In genomic region chr2:53129070-53129469, GRCm38 (mm10) we compare ENCODE assay signal across 26 mouse cellular contexts.
DNase-seq lines count a peak whose midpoint lies in the region; ATAC-seq lines count a peak whose summit lies in the region.
"Had no signal": no experiment of that assay in that cellular context is flagged by ENCODE, and none has a peak within 500 bp of the region (broad histone marks: within the 10 kb centered on the region; RNA-seq: fewer than 3 reads in every experiment).

No protein-coding gene starts in this region.

- no peak for DNase-seq in hindbrain, embryonic 10.5 days (ENCODE audit: low spot score)
- peak; percentile 19 for DNase-seq in large intestine, adult 2 months (ENCODE audit: low read depth, low spot score)
- no peak for DNase-seq in urinary bladder, postnatal 10 days (ENCODE audit: low spot score)
- DNase-seq in heart, embryonic 10.5 days (ENCODE audit: low spot score): no peak
- no peak for DNase-seq in adrenal gland, postnatal 36 days
- DNase-seq: adrenal gland, postnatal 10 days; cerebellum, adult 11-12 months; cerebellum, adult 8-10 months; cerebellum, postnatal 10 days; cerebellum, postnatal 36 days; embryo, embryonic 11 days; gastrocnemius, postnatal 25 days; heart, adult 18-20 months; heart, postnatal 14 days; heart, postnatal 4 days had no signal

- 89% methylated on average over 6 of the region's 6 CpGs for WGBS in hindbrain, embryonic 15.5 days
- WGBS in hindbrain, embryonic 10.5 days: 87% methylated on average over 6 of the region's 6 CpGs
- 26% methylated on average over 6 of the region's 6 CpGs for WGBS in large intestine, adult 2 months
- 46% methylated on average over 6 of the region's 6 CpGs for WGBS in stomach, embryonic 16.5 days
- WGBS in heart, embryonic 10.5 days: 84% methylated on average over 6 of the region's 6 CpGs

- H3K4me2 ChIP-seq in hindbrain, embryonic 15.5 days: no peak overlapping the region
- no peak overlapping the region for H3K4me2 ChIP-seq in stomach, embryonic 16.5 days (ENCODE audit: low read depth, low read length)
- H3K4me2 ChIP-seq: embryonic facial prominence, embryonic 13.5 days; forebrain, embryonic 12.5 days; forebrain, embryonic 15.5 days; heart, embryonic 13.5 days; hindbrain, embryonic 12.5 days had no signal

- H3K9ac ChIP-seq in hindbrain, embryonic 15.5 days: no peak overlapping the region
- H3K9ac ChIP-seq in stomach, embryonic 16.5 days (ENCODE audit: low read length): no peak overlapping the region
- H3K9ac ChIP-seq: embryonic facial prominence, embryonic 13.5 days; forebrain, embryonic 12.5 days; forebrain, embryonic 15.5 days; heart, embryonic 13.5 days; hindbrain, embryonic 12.5 days had no signal

- no peaks in the 10 kb centered on the region for H3K27me3 ChIP-seq in hindbrain, embryonic 15.5 days
- no peaks in the 10 kb centered on the region for H3K27me3 ChIP-seq in hindbrain, embryonic 10.5 days (ENCODE audit: insufficient read depth, poor library complexity, severe bottlenecking)
- H3K27me3 ChIP-seq in stomach, embryonic 16.5 days (ENCODE audit: control insufficient read depth, insufficient read depth, low read length): no peaks in the 10 kb centered on the region
- no peaks in the 10 kb centered on the region for H3K27me3 ChIP-seq in heart, embryonic 10.5 days (ENCODE audit: insufficient read depth, poor library complexity, severe bottlenecking)
- H3K27me3 ChIP-seq: embryonic facial prominence, embryonic 13.5 days; forebrain, embryonic 12.5 days; forebrain, embryonic 15.5 days; heart, embryonic 13.5 days; hindbrain, embryonic 12.5 days; Patski had no signal

- H3K9me3 ChIP-seq in hindbrain, embryonic 15.5 days: no peaks in the 10 kb centered on the region
- H3K9me3 ChIP-seq in hindbrain, embryonic 10.5 days: no peaks in the 10 kb centered on the region
- H3K9me3 ChIP-seq in stomach, embryonic 16.5 days (replicated peaks; ENCODE audit: control insufficient read depth, low read length): no peaks in the 10 kb centered on the region
- no peaks in the 10 kb centered on the region for H3K9me3 ChIP-seq in heart, embryonic 10.5 days
- H3K9me3 ChIP-seq: embryonic facial prominence, embryonic 10.5 days; embryonic facial prominence, embryonic 13.5 days; forebrain, embryonic 12.5 days; forebrain, embryonic 15.5 days; heart, embryonic 13.5 days; hindbrain, embryonic 12.5 days had no signal

- no peak overlapping the region for H3K27ac ChIP-seq in hindbrain, embryonic 15.5 days (replicated peaks)
- H3K27ac ChIP-seq in hindbrain, embryonic 10.5 days: no peak overlapping the region
- no peak overlapping the region for H3K27ac ChIP-seq in stomach, embryonic 16.5 days (ENCODE audit: low read length)
- no peak overlapping the region for H3K27ac ChIP-seq in heart, embryonic 10.5 days
- H3K27ac ChIP-seq: embryonic facial prominence, embryonic 10.5 days; embryonic facial prominence, embryonic 13.5 days; forebrain, embryonic 12.5 days; forebrain, embryonic 15.5 days; heart, embryonic 13.5 days; hindbrain, embryonic 12.5 days had no signal

- no peaks in the 10 kb centered on the region for H3K4me1 ChIP-seq in hindbrain, embryonic 15.5 days (replicated peaks)
- H3K4me1 ChIP-seq in hindbrain, embryonic 10.5 days (replicated peaks): no peaks in the 10 kb centered on the region
- H3K4me1 ChIP-seq in stomach, embryonic 16.5 days (ENCODE audit: control insufficient read depth, insufficient read depth, low read length): no peaks in the 10 kb centered on the region
- no peaks in the 10 kb centered on the region for H3K4me1 ChIP-seq in heart, embryonic 10.5 days
- H3K4me1 ChIP-seq: embryonic facial prominence, embryonic 10.5 days; embryonic facial prominence, embryonic 13.5 days; forebrain, embryonic 12.5 days; forebrain, embryonic 15.5 days; heart, embryonic 13.5 days; hindbrain, embryonic 12.5 days had no signal

- no peak overlapping the region for H3K4me3 ChIP-seq in hindbrain, embryonic 15.5 days
- H3K4me3 ChIP-seq in hindbrain, embryonic 10.5 days: no peak overlapping the region
- H3K4me3 ChIP-seq in stomach, embryonic 16.5 days (replicated peaks; ENCODE audit: low read length): no peak overlapping the region
- H3K4me3 ChIP-seq in heart, embryonic 10.5 days: no peak overlapping the region
- H3K4me3 ChIP-seq: embryonic facial prominence, embryonic 10.5 days; embryonic facial prominence, embryonic 13.5 days; erythroblast, embryonic 14.5 days; forebrain, embryonic 12.5 days; forebrain, embryonic 15.5 days; heart, embryonic 13.5 days; hindbrain, embryonic 12.5 days had no signal

- H3K36me3 ChIP-seq in hindbrain, embryonic 15.5 days: peaks cover 50% of the 10 kb centered on the region
- peaks cover 74% of the 10 kb centered on the region for H3K36me3 ChIP-seq in hindbrain, embryonic 10.5 days
- peaks cover 5% of the 10 kb centered on the region; the same call in 1 of the 2 replicates for H3K36me3 ChIP-seq in stomach, embryonic 16.5 days (ENCODE audit: control insufficient read depth, insufficient read depth, low read length)
- H3K36me3 ChIP-seq in heart, embryonic 10.5 days: peaks cover 19% of the 10 kb centered on the region

- ATAC-seq in hindbrain, embryonic 15.5 days (ENCODE audit: low FRiP score, low read depth): peak; percentile 19; the same call in 1 of the 2 replicates
- ATAC-seq in stomach, embryonic 16.5 days (ENCODE audit: insufficient read depth, low FRiP score): peak; percentile 71; the same call in 1 of the 2 replicates
- ATAC-seq: forebrain, embryonic 15.5 days; hindbrain, embryonic 16.5 days; Patski had no signal
